Mouse (Mus musculus) embryonic facial prominence, embryonic 14.5 days (tissue): ENCODE measurements around the gene Tmtc3. TPM values are rescaled to one million over a fixed set of nuclear protein-coding genes. Genes with fewer than 3 reads are reported as not detected.

Experiments used
- ATAC-seq: fragments of 200-750 bp; cut with Nextera tagmentation; 2 replicates; pipeline ENCODE4 v1.8.0; 2017; ENCODE audit warnings: low read depth, moderate number of reproducible peaks, moderate TSS enrichment
- DNase-seq: peaks from one replicate; pipeline ENCODE4 v3.0.0-alpha.2; 2015; ENCODE audit warnings: low spot score
- H3K27ac ChIP-seq: fragments of 300-500 bp; sonication (generic); replicated peaks from 2 replicates; pipeline ENCODE4 v1.5.1; 2014; ENCODE audit warnings: low read depth, mild to moderate bottlenecking, low read length, moderate library complexity
- H3K27me3 ChIP-seq: fragments of 300-500 bp; sonication (generic); replicated peaks from 2 replicates; pipeline ENCODE4 v1.6.1; 2014; ENCODE audit warnings: low read length; ENCODE audit not compliant: control insufficient read depth, insufficient read depth
- H3K36me3 ChIP-seq: fragments of 300-500 bp; sonication (generic); 2 replicates; pipeline ENCODE4 v1.6.1; 2014; ENCODE audit warnings: low read length, mixed read lengths; ENCODE audit not compliant: control insufficient read depth, insufficient read depth
- H3K4me1 ChIP-seq: fragments of 300-500 bp; sonication (generic); 2 replicates; pipeline ENCODE4 v1.6.1; 2014; ENCODE audit warnings: antibody characterized with exemption, low read length; ENCODE audit not compliant: control insufficient read depth, insufficient read depth
- H3K4me2 ChIP-seq: fragments of 300-500 bp; sonication (generic); 2 replicates; pipeline ENCODE4 v1.6.1; 2014; ENCODE audit warnings: low read depth, mild to moderate bottlenecking, low read length, moderate library complexity, mixed read lengths
- H3K4me3 ChIP-seq: fragments of 300-500 bp; sonication (generic); 2 replicates; pipeline ENCODE4 v1.5.1; 2014; ENCODE audit warnings: low read depth, mild to moderate bottlenecking, low read length
- H3K9ac ChIP-seq: fragments of 300-500 bp; sonication (generic); 2 replicates; pipeline ENCODE4 v1.6.1; 2014; ENCODE audit warnings: low read depth, mild to moderate bottlenecking, low read length, moderate library complexity, mixed read lengths
- H3K9me3 ChIP-seq: fragments of 300-500 bp; sonication (generic); 2 replicates; pipeline ENCODE4 v1.6.1; 2016; ENCODE audit warnings: low read length; ENCODE audit not compliant: control insufficient read depth
- WGBS: fragments of 180-500 bp; shearing (Covaris S2); extraction: QIAGEN DNeasy Blood & Tissue Kit; methylation state at CpG from one replicate; pipeline ENCODE4 v1.1.7; 2014; 5-methylcytosine and 5-hydroxymethylcytosine counted together
- polyA plus RNA-seq: library from polyadenylated mRNA; unstranded; fragments of >200 nt; fragmentation: Nextera tagmentation; extraction: Ambion mirVana; gene quantifications from 2 replicates; pipeline ENCODE4 v1.2.1, GENCODE M21; 2014

The Tmtc3 gene
- 22.7 and 23.1 TPM in 2 replicates for polyA plus RNA-seq

GRCm38 (mm10) chr10:100487097-100487978 lies at the start of gene Tmtc3, which contains the start of gene Cep290:
TSS of gene Tmtc3 (minus strand) at chr10:100487350.
TSS of gene Cep290 (plus strand) at chr10:100487558.
- Histone ChIP-seq H3K27ac (peak within 1 kb of the TSS; percentile 17), H3K9ac (peak within 1 kb of the TSS; percentile 74), H3K4me1 (no peaks in the 10 kb centered on the region), H3K36me3 (no peaks in the 10 kb centered on the region; the same call in 1 of the 2 replicates), H3K4me3 (peak within 1 kb of the TSS; percentile 57), H3K27me3 (no peaks in the 10 kb centered on the region), H3K4me2 (peak within 1 kb of the TSS; percentile 83), H3K9me3 (no peaks in the 10 kb centered on the region)
- DNase-seq (peak; percentile 99), ATAC-seq (peak; percentile 99)
- WGBS: under 1% methylated on average over 40 of the region's 63 CpGs

GRCm38 (mm10) chr10:100524499-100525390 lies 37.6 kb upstream of the Tmtc3 start:
- no peak for ATAC-seq
- Histone ChIP-seq H3K4me2 (no peak overlapping the region), H3K9me3 (no peaks in the 10 kb centered on the region), H3K27ac (no peak overlapping the region), H3K4me3 (no peak overlapping the region), H3K27me3 (no peaks in the 10 kb centered on the region), H3K36me3 (0 out of 2 replicates have a peak, but pooled peaks cover 4% of the 10 kb centered on the region), H3K4me1 (no peaks in the 10 kb centered on the region), H3K9ac (no peak overlapping the region)
- DNase-seq: no peak
- 93% methylated on average over 9 of the region's 9 CpGs for WGBS

- WGBS: 84% methylated on average over 9 of the region's 9 CpGs
- H3K9me3 ChIP-seq: no peaks in the 10 kb centered on the region
- no peak for DNase-seq
Observed at GRCm38 (mm10) chr10:100522330-100522729, 35.2 kb upstream of the Tmtc3 start.

DNA sequence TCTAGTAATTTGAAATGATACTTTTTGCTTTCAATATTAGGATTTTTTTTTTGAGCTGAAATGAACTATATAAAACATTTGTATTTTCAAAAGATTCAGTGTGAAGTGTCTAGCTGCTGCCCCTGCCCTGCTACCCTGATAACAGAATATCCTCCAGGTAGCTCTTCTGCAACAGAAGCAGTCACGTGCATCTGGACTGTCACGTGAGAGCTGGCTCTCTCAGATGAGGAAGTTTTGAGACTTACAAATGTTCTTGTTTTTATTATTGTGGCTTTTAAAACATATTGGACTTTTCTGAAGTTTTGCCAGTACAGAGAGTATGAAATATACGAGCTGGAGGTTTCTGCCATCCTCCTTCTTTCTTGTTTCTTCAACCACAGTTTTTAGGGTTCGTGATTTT lies 34.5 kb upstream of the Tmtc3 start:
- no peaks in the 10 kb centered on the region for H3K27me3 ChIP-seq
- 63% methylated on average over 4 of the region's 4 CpGs for WGBS
- H3K27ac ChIP-seq: no peak overlapping the region
- H3K4me1 ChIP-seq: no peaks in the 10 kb centered on the region
- ATAC-seq: no peak
- H3K4me2 ChIP-seq: no peak overlapping the region
- no peak overlapping the region for H3K9ac ChIP-seq
- 0 out of 2 replicates have a peak, but pooled peaks cover 8% of the 10 kb centered on the region for H3K36me3 ChIP-seq
- H3K4me3 ChIP-seq: no peak overlapping the region
- DNase-seq: no peak
- no peaks in the 10 kb centered on the region for H3K9me3 ChIP-seq

More at GRCm38 (mm10) chr10:100522330-100522729, 35.2 kb upstream of the Tmtc3 start:
- Histone ChIP-seq H3K4me2 (no peak overlapping the region), H3K27ac (no peak overlapping the region), H3K4me3 (no peak overlapping the region), H3K9ac (no peak overlapping the region), H3K4me1 (no peaks in the 10 kb centered on the region), H3K27me3 (no peaks in the 10 kb centered on the region), H3K36me3 (0 out of 2 replicates have a peak, but pooled peaks cover 8% of the 10 kb centered on the region)
- ATAC-seq: no peak

DNA sequence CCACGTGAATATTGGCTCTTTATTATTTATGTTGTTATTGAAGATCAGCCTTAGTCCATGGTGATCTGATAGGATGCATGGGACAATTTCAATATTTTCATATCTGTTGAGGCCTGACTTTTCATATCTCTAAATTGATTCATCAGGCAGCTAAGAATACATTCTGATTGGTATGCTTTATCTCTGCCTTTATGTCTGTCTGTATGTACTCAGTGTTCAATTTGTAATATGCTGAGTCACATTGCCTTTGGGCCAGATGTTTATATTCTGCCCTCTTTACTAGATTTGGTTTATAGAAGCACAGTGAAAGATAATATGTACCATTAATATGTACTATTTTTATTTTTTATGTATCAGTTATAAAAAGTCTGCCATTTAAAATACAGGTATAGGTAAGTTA lies 21.0 kb upstream of the Tmtc3 start:
- no peak for DNase-seq
- ATAC-seq: no peak

GRCm38 (mm10) chr10:100498309-100498708 lies 11.2 kb upstream of the Tmtc3 start:
- Histone ChIP-seq H3K4me3 (no peak overlapping the region), H3K4me2 (no peak overlapping the region), H3K36me3 (peaks cover 49% of the 10 kb centered on the region), H3K9me3 (no peaks in the 10 kb centered on the region), H3K4me1 (no peaks in the 10 kb centered on the region), H3K9ac (no peak overlapping the region), H3K27me3 (no peaks in the 10 kb centered on the region), H3K27ac (no peak overlapping the region)
- 89% methylated on average over 3 of the region's 3 CpGs for WGBS
- DNase-seq (no peak), ATAC-seq (no peak)

More for the DNA sequence above, 21.0 kb upstream of the Tmtc3 start:
- H3K4me1 ChIP-seq: no peaks in the 10 kb centered on the region
- 85% methylated on average over 1 of the region's 1 CpGs for WGBS
- no peak overlapping the region for H3K4me2 ChIP-seq
- H3K27ac ChIP-seq: no peak overlapping the region
- H3K4me3 ChIP-seq: no peak overlapping the region
- no peaks in the 10 kb centered on the region for H3K27me3 ChIP-seq
- H3K9ac ChIP-seq: no peak overlapping the region
- H3K36me3 ChIP-seq: peaks cover 24% of the 10 kb centered on the region
- H3K9me3 ChIP-seq: no peaks in the 10 kb centered on the region

DNA sequence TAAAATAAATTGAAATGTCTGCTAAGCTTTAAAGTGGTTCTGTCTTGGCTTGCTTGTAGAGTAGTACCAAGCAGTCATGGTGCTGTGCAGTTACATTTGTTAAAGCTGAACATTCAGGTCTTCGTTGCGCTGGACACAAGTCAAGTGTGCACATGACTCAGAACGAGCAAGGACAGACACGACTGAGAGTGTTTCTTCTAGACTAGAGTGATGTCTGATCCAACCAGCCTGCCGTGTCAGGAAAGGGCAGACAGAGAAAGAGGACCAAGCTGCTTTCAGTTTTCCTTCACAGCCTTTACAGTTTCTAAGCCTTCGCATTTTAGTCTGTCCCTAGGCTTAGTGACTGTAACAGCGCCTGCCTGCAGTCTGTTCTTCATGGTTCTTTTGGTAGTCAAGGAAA lies 4.8 kb upstream of the Tmtc3 start:
- Histone ChIP-seq H3K9me3 (no peaks in the 10 kb centered on the region), H3K4me1 (no peaks in the 10 kb centered on the region), H3K4me3 (no peak overlapping the region), H3K27me3 (no peaks in the 10 kb centered on the region), H3K9ac (no peak overlapping the region), H3K4me2 (no peak overlapping the region), H3K27ac (no peak overlapping the region), H3K36me3 (peaks cover 19% of the 10 kb centered on the region)
- ATAC-seq: no peak
- no peak for DNase-seq
- WGBS: 90% methylated on average over 7 of the region's 7 CpGs

GRCm38 (mm10) chr10:100486701-100487096 lies 451 bp downstream of the Tmtc3 start:
- H3K36me3 ChIP-seq: no peaks in the 10 kb centered on the region; the same call in 1 of the 2 replicates
- H3K9me3 ChIP-seq: no peaks in the 10 kb centered on the region
- H3K27me3 ChIP-seq: no peaks in the 10 kb centered on the region
- ATAC-seq (no peak; the same call in 1 of the 2 replicates), DNase-seq (peak; percentile 39)
- H3K9ac ChIP-seq: peak overlapping the region; percentile 74
- no peaks in the 10 kb centered on the region for H3K4me1 ChIP-seq
- H3K4me3 ChIP-seq: peak overlapping the region; percentile 57
- WGBS: under 1% methylated on average over 13 of the region's 13 CpGs
- peak overlapping the region; percentile 83 for H3K4me2 ChIP-seq
- peak overlapping the region; percentile 17 for H3K27ac ChIP-seq
